22 mouse cellular contexts compared by ENCODE assay signal in the genomic region with DNA sequence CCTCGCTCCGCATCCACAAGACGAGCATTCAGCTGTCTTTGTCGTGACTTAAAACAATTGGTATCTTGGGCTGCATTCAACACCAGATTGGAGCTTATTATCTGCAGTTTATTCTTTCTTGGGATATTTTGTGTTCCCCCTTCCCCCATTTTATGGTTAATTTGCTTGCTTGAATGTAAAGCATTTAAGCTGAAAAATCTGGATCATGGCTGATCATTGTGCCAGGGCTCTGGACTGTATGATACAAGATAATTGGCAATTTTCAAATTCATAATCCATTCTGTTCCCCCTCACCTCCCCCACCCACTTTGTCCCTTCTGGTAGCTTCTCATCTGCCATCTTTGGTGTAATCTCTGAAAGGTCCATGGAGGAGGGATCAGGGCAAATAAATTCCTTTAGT. TPM values are rescaled to one million over a fixed set of nuclear protein-coding genes. Genes with fewer than 3 reads are reported as not detected.
A peak's percentile ranks its signal among the peaks of the same experiment; 100 is the strongest.
DNase-seq lines count a peak whose midpoint lies in the region; ATAC-seq and TF ChIP-seq lines count a peak whose summit lies in the region.
"Had no signal": no experiment of that assay in that cellular context is flagged by ENCODE, and none has a peak within 500 bp of the region (broad histone marks: within the 10 kb centered on the region; RNA-seq: fewer than 3 reads in every experiment).

No protein-coding gene starts in this region.

- H3K4me3 ChIP-seq in hindbrain, embryonic 13.5 days: no peak overlapping the region
- no peak overlapping the region for H3K4me3 ChIP-seq in hindbrain, embryonic 11.5 days (ENCODE audit: low read depth, low read length)
- H3K4me3 ChIP-seq in forebrain, embryonic 13.5 days: peak overlapping the region; percentile 27; the same call in 1 of the 2 replicates
- 0 out of 2 replicates have a peak overlapping the region, but pooled peaks have one; percentile 16 for H3K4me3 ChIP-seq in hindbrain, postnatal 0 days (ENCODE audit: low read length)
- no peak overlapping the region for H3K4me3 ChIP-seq in neural tube, embryonic 13.5 days
- no peak overlapping the region for H3K4me3 ChIP-seq in stomach, postnatal 0 days (ENCODE audit: low read depth, low read length)
- H3K4me3 ChIP-seq: embryonic facial prominence, embryonic 12.5 days; heart, embryonic 12.5 days; kidney, embryonic 15.5 days; liver, embryonic 15.5 days; myocyte had no signal

- peaks cover 52% of the 10 kb centered on the region for H3K4me1 ChIP-seq in hindbrain, embryonic 13.5 days (replicated peaks)
- H3K4me1 ChIP-seq in hindbrain, embryonic 11.5 days (replicated peaks; ENCODE audit: control insufficient read depth, insufficient read depth, low read length): 0 out of 2 replicates have a peak, but pooled peaks cover 4% of the 10 kb centered on the region
- peaks cover 52% of the 10 kb centered on the region for H3K4me1 ChIP-seq in forebrain, embryonic 13.5 days
- peaks cover 10% of the 10 kb centered on the region for H3K4me1 ChIP-seq in hindbrain, postnatal 0 days (ENCODE audit: insufficient read depth, low read length)
- H3K4me1 ChIP-seq in neural tube, embryonic 13.5 days (replicated peaks): peaks cover 54% of the 10 kb centered on the region
- no peaks in the 10 kb centered on the region for H3K4me1 ChIP-seq in stomach, postnatal 0 days (replicated peaks; ENCODE audit: control insufficient read depth, insufficient read depth)
- H3K4me1 ChIP-seq: heart, embryonic 12.5 days; liver, embryonic 15.5 days had no signal

- no peak for DNase-seq in hindbrain, embryonic 11.5 days (ENCODE audit: low spot score)
- no peak for DNase-seq in hindbrain, postnatal 0 days (ENCODE audit: low spot score)
- DNase-seq in heart, postnatal 25 days (ENCODE audit: low spot score): no peak
- DNase-seq in stomach, postnatal 0 days (ENCODE audit: low spot score): no peak
- DNase-seq: adrenal gland, postnatal 10 days; cerebellum, adult 18-20 months; cerebellum, postnatal 36 days; heart, postnatal 36 days; lung, postnatal 10 days; right cerebral cortex, postnatal 4 days; thymus, postnatal 4 days had no signal

- H3K9ac ChIP-seq in hindbrain, embryonic 13.5 days: peak overlapping the region; percentile 36; the same call in 1 of the 2 replicates
- H3K9ac ChIP-seq in hindbrain, embryonic 11.5 days (ENCODE audit: low read depth, low read length): no peak overlapping the region
- H3K9ac ChIP-seq in forebrain, embryonic 13.5 days: 0 out of 2 replicates have a peak overlapping the region, but pooled peaks have one; percentile 16
- 0 out of 2 replicates have a peak overlapping the region, but pooled peaks have one; percentile 24 for H3K9ac ChIP-seq in hindbrain, postnatal 0 days (replicated peaks; ENCODE audit: low read length)
- peak overlapping the region; percentile 32; the same call in 1 of the 2 replicates for H3K9ac ChIP-seq in neural tube, embryonic 13.5 days
- H3K9ac ChIP-seq in stomach, postnatal 0 days (ENCODE audit: low read length): no peak overlapping the region
- H3K9ac ChIP-seq: embryonic facial prominence, embryonic 12.5 days; heart, embryonic 12.5 days; kidney, embryonic 15.5 days; liver, embryonic 15.5 days had no signal

- peak overlapping the region; percentile 40 for H3K4me2 ChIP-seq in hindbrain, embryonic 13.5 days
- no peak overlapping the region for H3K4me2 ChIP-seq in hindbrain, embryonic 11.5 days (replicated peaks; ENCODE audit: low read depth, low read length)
- H3K4me2 ChIP-seq in forebrain, embryonic 13.5 days: peak overlapping the region; percentile 54
- H3K4me2 ChIP-seq in hindbrain, postnatal 0 days (ENCODE audit: low read depth, low read length): peak overlapping the region; percentile 56
- peak overlapping the region; percentile 43 for H3K4me2 ChIP-seq in neural tube, embryonic 13.5 days
- no peak overlapping the region for H3K4me2 ChIP-seq in stomach, postnatal 0 days (replicated peaks; ENCODE audit: low read depth)
- H3K4me2 ChIP-seq: embryonic facial prominence, embryonic 12.5 days; heart, embryonic 12.5 days; kidney, embryonic 15.5 days; liver, embryonic 15.5 days had no signal

- no peak for ATAC-seq in hindbrain, embryonic 13.5 days (ENCODE audit: low FRiP score)
- ATAC-seq in hindbrain, embryonic 11.5 days (ENCODE audit: low FRiP score): no peak
- no peak; the same call in none of the 2 replicates for ATAC-seq in forebrain, embryonic 13.5 days
- no peak for ATAC-seq in hindbrain, postnatal 0 days
- ATAC-seq in neural tube, embryonic 13.5 days (ENCODE audit: low read depth): no peak
- ATAC-seq in frontal cortex, adult (ENCODE audit: low TSS enrichment): no peak
- no peak for ATAC-seq in stomach, postnatal 0 days (ENCODE audit: low FRiP score, low TSS enrichment)
- ATAC-seq: intestine, embryonic 16.5 days had no signal

- peaks cover 28% of the 10 kb centered on the region for H3K27me3 ChIP-seq in hindbrain, embryonic 13.5 days
- peaks cover 5% of the 10 kb centered on the region; the same call in 1 of the 2 replicates for H3K27me3 ChIP-seq in hindbrain, embryonic 11.5 days (ENCODE audit: control insufficient read depth, insufficient read depth, low read length)
- peaks cover 28% of the 10 kb centered on the region for H3K27me3 ChIP-seq in forebrain, embryonic 13.5 days
- 0 out of 2 replicates have a peak, but pooled peaks cover 3% of the 10 kb centered on the region for H3K27me3 ChIP-seq in hindbrain, postnatal 0 days (ENCODE audit: insufficient read depth, low read length)
- H3K27me3 ChIP-seq in neural tube, embryonic 13.5 days: peaks cover 41% of the 10 kb centered on the region
- H3K27me3 ChIP-seq in stomach, postnatal 0 days (ENCODE audit: control insufficient read depth, insufficient read depth, low read length): no peaks in the 10 kb centered on the region
- H3K27me3 ChIP-seq: CH12.LX; embryonic facial prominence, embryonic 12.5 days; liver, embryonic 15.5 days had no signal

- intact Hi-C loops in heart, postnatal 25 days (cut with DNase I): no loop called here

- peak overlapping the region; percentile 31; the same call in 1 of the 2 replicates for H3K27ac ChIP-seq in hindbrain, embryonic 13.5 days
- no peak overlapping the region for H3K27ac ChIP-seq in hindbrain, embryonic 11.5 days (ENCODE audit: low read depth, low read length)
- peak overlapping the region; percentile 35; the same call in 1 of the 2 replicates for H3K27ac ChIP-seq in forebrain, embryonic 13.5 days
- H3K27ac ChIP-seq in hindbrain, postnatal 0 days: 0 out of 2 replicates have a peak overlapping the region, but pooled peaks have one; percentile 7
- peak overlapping the region; percentile 28 for H3K27ac ChIP-seq in neural tube, embryonic 13.5 days (replicated peaks)
- H3K27ac ChIP-seq in stomach, postnatal 0 days (replicated peaks): no peak overlapping the region
- H3K27ac ChIP-seq: embryonic facial prominence, embryonic 12.5 days; kidney, embryonic 15.5 days; liver, embryonic 15.5 days had no signal

- no peaks in the 10 kb centered on the region for H3K9me3 ChIP-seq in hindbrain, embryonic 13.5 days
- no peaks in the 10 kb centered on the region for H3K9me3 ChIP-seq in hindbrain, embryonic 11.5 days (ENCODE audit: control insufficient read depth, low read length)
- H3K9me3 ChIP-seq in forebrain, embryonic 13.5 days (replicated peaks): no peaks in the 10 kb centered on the region
- no peaks in the 10 kb centered on the region for H3K9me3 ChIP-seq in hindbrain, postnatal 0 days (ENCODE audit: low read length)
- no peaks in the 10 kb centered on the region for H3K9me3 ChIP-seq in neural tube, embryonic 13.5 days
- no peaks in the 10 kb centered on the region for H3K9me3 ChIP-seq in stomach, postnatal 0 days (ENCODE audit: control insufficient read depth, low read length)
- H3K9me3 ChIP-seq: embryonic facial prominence, embryonic 12.5 days; heart, embryonic 12.5 days; kidney, embryonic 15.5 days; liver, embryonic 15.5 days had no signal

- TF ChIP-seq CTCF in hindbrain, postnatal 0 days (IDR thresholded peaks at IDR 0.05; ENCODE audit: low read depth): no peak
- no peak for TF ChIP-seq CTCF in stomach, postnatal 0 days (IDR thresholded peaks at IDR 0.05; ENCODE audit: low read depth)

- no peak for TF ChIP-seq EP300 in stomach, postnatal 0 days (optimal IDR thresholded peaks at IDR 0.05)

- no peaks in the 10 kb centered on the region for H3K36me3 ChIP-seq in hindbrain, embryonic 13.5 days
- no peaks in the 10 kb centered on the region for H3K36me3 ChIP-seq in hindbrain, embryonic 11.5 days (ENCODE audit: control insufficient read depth, insufficient read depth, low read length)
- H3K36me3 ChIP-seq in forebrain, embryonic 13.5 days (ENCODE audit: poor library complexity, severe bottlenecking): no peaks in the 10 kb centered on the region
- no peaks in the 10 kb centered on the region for H3K36me3 ChIP-seq in hindbrain, postnatal 0 days (ENCODE audit: insufficient read depth, low read length)
- H3K36me3 ChIP-seq in neural tube, embryonic 13.5 days: no peaks in the 10 kb centered on the region
- no peaks in the 10 kb centered on the region for H3K36me3 ChIP-seq in stomach, postnatal 0 days (ENCODE audit: control insufficient read depth, insufficient read depth, low read length)
- H3K36me3 ChIP-seq: embryonic facial prominence, embryonic 12.5 days; heart, embryonic 12.5 days; kidney, embryonic 15.5 days; liver, embryonic 15.5 days had no signal

- WGBS in hindbrain, embryonic 13.5 days: 38% methylated on average over 4 of the region's 4 CpGs
- WGBS in hindbrain, embryonic 11.5 days: 55% methylated on average over 4 of the region's 4 CpGs
- 2% methylated on average over 4 of the region's 4 CpGs for WGBS in forebrain, embryonic 13.5 days
- WGBS in hindbrain, postnatal 0 days: 33% methylated on average over 4 of the region's 4 CpGs
- 15% methylated on average over 4 of the region's 4 CpGs for WGBS in neural tube, embryonic 13.5 days
- WGBS in stomach, postnatal 0 days: 89% methylated on average over 4 of the region's 4 CpGs

RNA-seq across cellular contexts. Expression of gene Cdca7l, which starts 2.4 kb away (rescaled TPM):
- 4.6 and 5.8 TPM in 2 replicates for polyA plus RNA-seq in hindbrain, embryonic 13.5 days (2015; fragmentation: Nextera tagmentation; extraction: Ambion mirVana)
- 24.6 and 25.8 TPM in 2 replicates for polyA plus RNA-seq in hindbrain, embryonic 11.5 days (2014; fragmentation: Nextera tagmentation; extraction: Ambion mirVana)
- 20.4 and 27.0 TPM in 2 replicates for polyA plus RNA-seq in forebrain, embryonic 13.5 days (2015; fragmentation: Nextera tagmentation; extraction: Ambion mirVana)
- 4.4 and 4.6 TPM in 2 replicates for total RNA-seq in hindbrain, postnatal 0 days (2014; rRNA removed)
- 5.5 and 5.9 TPM in 2 replicates for polyA plus RNA-seq in hindbrain, postnatal 0 days (2015; fragmentation: Nextera tagmentation; extraction: Ambion mirVana)
- polyA plus RNA-seq in neural tube, embryonic 13.5 days (2015; fragmentation: Nextera tagmentation; extraction: Ambion mirVana): 3.3 and 5.4 TPM in 2 replicates
- under 1 TPM; 0.23 to 0.36 TPM for total RNA-seq in heart, postnatal 25 days (2021)
- 15.1 and 15.7 TPM in 2 replicates for polyA plus RNA-seq in stomach, postnatal 0 days (2015; fragmentation: Nextera tagmentation; extraction: Ambion mirVana)

Comparison
In these comparisons a context has a peak if more than half of its experiments do, and no peak if none do; other contexts are left out.
1. H3K27ac ChIP-seq: peak in hindbrain, embryonic 13.5 days (single experiment), forebrain, embryonic 13.5 days (single experiment), hindbrain, postnatal 0 days (single experiment) and neural tube, embryonic 13.5 days (single experiment); none in hindbrain, embryonic 11.5 days (single experiment) and stomach, postnatal 0 days (single experiment).
2. H3K4me2 ChIP-seq: peak in hindbrain, embryonic 13.5 days (single experiment), forebrain, embryonic 13.5 days (single experiment), hindbrain, postnatal 0 days (single experiment) and neural tube, embryonic 13.5 days (single experiment); none in hindbrain, embryonic 11.5 days (single experiment) and stomach, postnatal 0 days (single experiment).
3. H3K4me3 ChIP-seq: peak in forebrain, embryonic 13.5 days (single experiment) and hindbrain, postnatal 0 days (single experiment); none in hindbrain, embryonic 13.5 days (single experiment), hindbrain, embryonic 11.5 days (single experiment), neural tube, embryonic 13.5 days (single experiment) and stomach, postnatal 0 days (single experiment).
4. H3K9ac ChIP-seq: peak in hindbrain, embryonic 13.5 days (single experiment), forebrain, embryonic 13.5 days (single experiment), hindbrain, postnatal 0 days (single experiment) and neural tube, embryonic 13.5 days (single experiment); none in hindbrain, embryonic 11.5 days (single experiment) and stomach, postnatal 0 days (single experiment).